In genomic region chr9:70929840-70930640, GRCm38 (mm10) we compare ENCODE assay signal across 8 mouse cellular contexts. TPM values are rescaled to one million over a fixed set of nuclear protein-coding genes. Genes with fewer than 3 reads are reported as not detected.
DNase-seq lines count a peak whose midpoint lies in the region; ATAC-seq lines count a peak whose summit lies in the region.
"Had no signal": no experiment of that assay in that cellular context is flagged by ENCODE, and none has a peak within 500 bp of the region (broad histone marks: within the 10 kb centered on the region; RNA-seq: fewer than 3 reads in every experiment).

No protein-coding gene starts in this region.

- H3K4me3 ChIP-seq in lung, embryonic 16.5 days (ENCODE audit: low read length): no peak overlapping the region
- H3K4me3 ChIP-seq: heart, embryonic 13.5 days had no signal

- peak overlapping the region; percentile 27; the same call in 1 of the 2 replicates for H3K27ac ChIP-seq in lung, embryonic 16.5 days (ENCODE audit: low read length)
- H3K27ac ChIP-seq: heart, embryonic 13.5 days had no signal

- H3K27me3 ChIP-seq in lung, embryonic 16.5 days (ENCODE audit: control insufficient read depth, insufficient read depth, low read depth, low read length): no peaks in the 10 kb centered on the region
- H3K27me3 ChIP-seq: heart, embryonic 13.5 days had no signal

- ATAC-seq in lung, embryonic 16.5 days (ENCODE audit: low read depth): peak; percentile 49

- H3K9ac ChIP-seq in lung, embryonic 16.5 days (ENCODE audit: low read length): no peak overlapping the region
- H3K9ac ChIP-seq: heart, embryonic 13.5 days had no signal

- no peaks in the 10 kb centered on the region for H3K36me3 ChIP-seq in lung, embryonic 16.5 days (ENCODE audit: control insufficient read depth, insufficient read depth, low read length)
- H3K36me3 ChIP-seq: heart, embryonic 13.5 days had no signal

- H3K4me2 ChIP-seq in lung, embryonic 16.5 days (ENCODE audit: low read depth, low read length): no peak overlapping the region
- H3K4me2 ChIP-seq: heart, embryonic 13.5 days had no signal

- peak; percentile 48 for DNase-seq in ovary, postnatal 36 days (ENCODE audit: low spot score)
- no peak for DNase-seq in ovary, adult 18-20 months (ENCODE audit: low spot score)
- DNase-seq in adrenal gland, postnatal 14 days: peak; percentile 69
- peak; percentile 32 for DNase-seq in embryo, embryonic 9.5 days (ENCODE audit: extremely low spot score)
- peak; percentile 74 for DNase-seq in kidney, postnatal 10 days
- DNase-seq in spleen, adult 12 weeks (ENCODE audit: low spot score): peak; percentile 30

- WGBS in lung, embryonic 16.5 days: 47% methylated on average over 15 of the region's 15 CpGs

- H3K4me1 ChIP-seq in lung, embryonic 16.5 days (replicated peaks; ENCODE audit: control insufficient read depth, insufficient read depth, low read length): no peaks in the 10 kb centered on the region; the same call in 1 of the 2 replicates

- H3K9me3 ChIP-seq in lung, embryonic 16.5 days (ENCODE audit: control insufficient read depth, low read length): no peaks in the 10 kb centered on the region

RNA-seq across cellular contexts. Expression of gene Lipc, which starts 22.0 kb away (rescaled TPM):
- total RNA-seq in adrenal gland, postnatal 14 days (2021): 1.4 and 32.7 TPM in 2 replicates
- 0.25 and 1.5 TPM in 2 replicates for polyA plus RNA-seq in lung, embryonic 16.5 days (2015; fragmentation: Nextera tagmentation; extraction: Ambion mirVana)
